In genomic region chr17:71874077-71874476, GRCm38 (mm10) we compare ENCODE assay signal across 9 mouse cellular contexts.
A peak's percentile ranks its signal among the peaks of the same experiment; 100 is the strongest.
DNase-seq lines count a peak whose midpoint lies in the region; ATAC-seq and TF ChIP-seq lines count a peak whose summit lies in the region.
"Had no signal": no experiment of that assay in that cellular context is flagged by ENCODE, and none has a peak within 500 bp of the region (broad histone marks: within the 10 kb centered on the region; RNA-seq: fewer than 3 reads in every experiment).

No protein-coding gene starts in this region.

- H3K4me3 ChIP-seq in heart, embryonic 12.5 days, result no peak overlapping the region
- H3K4me3 ChIP-seq in left cerebral cortex, adult 2 months, result no peak overlapping the region
- H3K4me3 ChIP-seq: lung, embryonic 15.5 days had no signal

- DNase-seq in heart, adult 8-10 months (ENCODE audit: low spot score), result peak; percentile 22
- peak; percentile 16 to 19 for DNase-seq in CD8-positive naive resting alpha-beta T cell, adult 2 months (ENCODE audit: low read depth in 2 of 2, low spot score in 2 of 2)
- DNase-seq in brain, adult 2 months (ENCODE audit: low read depth, low spot score), result peak; percentile 68
- peak; percentile 38 to 68 for DNase-seq in frontal cortex, adult 2 months (ENCODE audit: extremely low spot score in 1 of 2, low spot score in 1 of 2)
- DNase-seq in left cerebral cortex, adult 2 months (ENCODE audit: extremely low spot score in 1 of 2, low spot score in 2 of 2), result peak; percentile 36 to 58
- DNase-seq in ovary, adult 18-20 months (ENCODE audit: low spot score), result peak; percentile 13
- peak; percentile 62 for DNase-seq in thymus, postnatal 25 days

- peak; percentile 79 for TF ChIP-seq CTCF in left cerebral cortex, adult 2 months (IDR thresholded peaks at IDR 0.05)

- H3K4me2 ChIP-seq in heart, embryonic 12.5 days, result no peak overlapping the region
- H3K4me2 ChIP-seq: lung, embryonic 15.5 days had no signal

- H3K36me3 ChIP-seq in heart, embryonic 12.5 days, result no peaks in the 10 kb centered on the region
- H3K36me3 ChIP-seq: lung, embryonic 15.5 days had no signal

- WGBS in heart, embryonic 12.5 days, result 32% methylated on average over 6 of the region's 6 CpGs

- no peaks in the 10 kb centered on the region; the same call in 1 of the 2 replicates for H3K4me1 ChIP-seq in heart, embryonic 12.5 days (replicated peaks)
- H3K4me1 ChIP-seq: lung, embryonic 15.5 days had no signal

- no peak overlapping the region for H3K9ac ChIP-seq in heart, embryonic 12.5 days
- H3K9ac ChIP-seq: lung, embryonic 15.5 days had no signal

- intact Hi-C loops in left cerebral cortex, adult 2 months (cut with DNase I), result loop anchor here (5.0 kb wide), 2 partner anchors 92 to 307 kb away; no protein-coding TSS in a partner anchor

- no peak overlapping the region for H3K27ac ChIP-seq in heart, embryonic 12.5 days (ENCODE audit: poor library complexity, severe bottlenecking)
- H3K27ac ChIP-seq in left cerebral cortex, adult 2 months, result no peak overlapping the region
- H3K27ac ChIP-seq: lung, embryonic 15.5 days had no signal

- 0 out of 2 replicates have a peak, but pooled peaks cover 4% of the 10 kb centered on the region for H3K9me3 ChIP-seq in heart, embryonic 12.5 days (replicated peaks)
- H3K9me3 ChIP-seq: lung, embryonic 15.5 days had no signal

- no peaks in the 10 kb centered on the region for H3K27me3 ChIP-seq in heart, embryonic 12.5 days (replicated peaks)
- H3K27me3 ChIP-seq: lung, embryonic 15.5 days had no signal

- ATAC-seq in heart, embryonic 12.5 days (ENCODE audit: insufficient number of reproducible peaks, low FRiP score), result no peak

Comparison
In these comparisons a context has a peak if more than half of its experiments do, and no peak if none do; other contexts are left out.
1. DNase-seq: peak in every context shown above with its lines; median percentile 68 in brain, adult 2 months; 62 in thymus, postnatal 25 days; 53 in frontal cortex, adult 2 months; 47 in left cerebral cortex, adult 2 months; 22 in heart, adult 8-10 months; 18 in CD8-positive naive resting alpha-beta T cell, adult 2 months; 13 in ovary, adult 18-20 months.